Mouse (Mus musculus) lung, postnatal 0 days (tissue): ENCODE measurements at regions not wholly inside any gene's neighbourhood (a gene's known extent, or its start where the extent isn't known, plus 50 kb on each side); places are given as distances from the start of the nearest gene placed in this dataset.

ENCODE experiments used
- CTCF ChIP-seq: IDR thresholded peaks from 2 replicates; pipeline ENCODE4 v1.5.1; 2016; ENCODE audit warnings: antibody characterized with exemption, mild to moderate bottlenecking
- EP300 ChIP-seq: IDR thresholded peaks from 2 replicates; pipeline ENCODE4 v1.6.1; 2016; ENCODE audit warnings: antibody characterized with exemption, mild to moderate bottlenecking, control low read depth

GRCm38 (mm10) chr2:115088421-115089120 lies 433.8 kb upstream of the Dph6 start:
- TF ChIP-seq CTCF (no peak), EP300 (no peak)
